In genomic region chr10:80653156-80653720, GRCm38 (mm10) we compare ENCODE assay signal across 18 mouse cellular contexts. TPM values are rescaled to one million over a fixed set of nuclear protein-coding genes. Genes with fewer than 3 reads are reported as not detected.
DNase-seq lines count a peak whose midpoint lies in the region; ATAC-seq and TF ChIP-seq lines count a peak whose summit lies in the region.
"Had no signal": no experiment of that assay in that cellular context is flagged by ENCODE, and none has a peak within 500 bp of the region (broad histone marks: within the 10 kb centered on the region; RNA-seq: fewer than 3 reads in every experiment).

No protein-coding gene starts in this region.

- 0 out of 2 replicates have a peak overlapping the region, but pooled peaks have one; percentile 4 for H3K9ac ChIP-seq in limb, embryonic 13.5 days
- H3K9ac ChIP-seq: liver, embryonic 15.5 days; neural tube, embryonic 13.5 days had no signal

- intact Hi-C loops in gastrocnemius, adult 2 months (cut with DNase I): no loop called here

- H3K27me3 ChIP-seq in limb, embryonic 13.5 days: no peaks in the 10 kb centered on the region
- H3K27me3 ChIP-seq in limb, embryonic 10.5 days (ENCODE audit: low read depth, poor library complexity, severe bottlenecking): no peaks in the 10 kb centered on the region
- H3K27me3 ChIP-seq: liver, embryonic 15.5 days; neural tube, embryonic 13.5 days had no signal

- no peaks in the 10 kb centered on the region for H3K9me3 ChIP-seq in limb, embryonic 13.5 days
- H3K9me3 ChIP-seq in limb, embryonic 10.5 days (replicated peaks): no peaks in the 10 kb centered on the region
- H3K9me3 ChIP-seq: liver, embryonic 15.5 days; neural tube, embryonic 13.5 days had no signal

- TF ChIP-seq CTCF in gastrocnemius, adult 2 months (IDR thresholded peaks at IDR 0.05): no peak

- no peak overlapping the region for H3K4me2 ChIP-seq in limb, embryonic 13.5 days (replicated peaks)
- H3K4me2 ChIP-seq: liver, embryonic 15.5 days; neural tube, embryonic 13.5 days had no signal

- no peak for ATAC-seq in limb, embryonic 13.5 days (ENCODE audit: low FRiP score, low read depth)
- ATAC-seq: intestine, embryonic 16.5 days had no signal

- H3K27ac ChIP-seq in gastrocnemius, adult 2 months: peak overlapping the region; percentile 64
- no peak overlapping the region for H3K27ac ChIP-seq in limb, embryonic 13.5 days
- H3K27ac ChIP-seq in limb, embryonic 10.5 days: no peak overlapping the region
- H3K27ac ChIP-seq: layer of hippocampus, adult 2 months; neural tube, embryonic 13.5 days had no signal

- peaks cover 28% of the 10 kb centered on the region for H3K4me1 ChIP-seq in limb, embryonic 13.5 days
- peaks cover 39% of the 10 kb centered on the region for H3K4me1 ChIP-seq in limb, embryonic 10.5 days

- peaks cover 27% of the 10 kb centered on the region for H3K36me3 ChIP-seq in limb, embryonic 13.5 days
- peaks cover 28% of the 10 kb centered on the region for H3K36me3 ChIP-seq in limb, embryonic 10.5 days
- H3K36me3 ChIP-seq: liver, embryonic 15.5 days had no signal

- H3K4me3 ChIP-seq in gastrocnemius, adult 2 months: no peak overlapping the region
- no peak overlapping the region for H3K4me3 ChIP-seq in limb, embryonic 13.5 days
- no peak overlapping the region for H3K4me3 ChIP-seq in limb, embryonic 10.5 days
- H3K4me3 ChIP-seq: layer of hippocampus, adult 2 months; liver, embryonic 15.5 days; neural tube, embryonic 13.5 days had no signal

- WGBS in limb, embryonic 13.5 days: 86% methylated on average over 6 of the region's 6 CpGs
- 90% methylated on average over 6 of the region's 6 CpGs for WGBS in limb, embryonic 10.5 days

- DNase-seq in adrenal gland, adult (ENCODE audit: inconsistent age in 2 of 2, low spot score in 1 of 2): peak; percentile 72 to 77
- no peak for DNase-seq in adrenal gland, adult 18-20 months (ENCODE audit: low spot score in 2 of 2)
- no peak for DNase-seq in gastrocnemius, adult 2 months
- DNase-seq in gastrocnemius, postnatal 4 days (ENCODE audit: low spot score in 2 of 2): no peak
- no peak for DNase-seq in limb, embryonic 10.5 days (ENCODE audit: low spot score)
- peak; percentile 30 for DNase-seq in NIH3T3 (ENCODE audit: low read depth)
- no peak for DNase-seq in left cerebral cortex, adult 9 months (ENCODE audit: low spot score in 2 of 2)
- DNase-seq: cerebellum, adult 18-20 months; gastrocnemius, postnatal 25 days; left cerebral cortex, postnatal 4 days; lung, postnatal 10 days; right cerebral cortex, postnatal 4 days; thymus, postnatal 14 days had no signal

RNA-seq across cellular contexts. Expression of gene Btbd2, which starts 3.6 kb away (rescaled TPM):
- total RNA-seq in adrenal gland, adult 18-20 months (2021): 10 to 100 TPM; 51.4 to 58.5 TPM
- total RNA-seq in gastrocnemius, adult 2 months (2021): 10 to 100 TPM; 34.7 to 40.0 TPM
- 10 to 100 TPM; 50.7 to 50.8 TPM for total RNA-seq in gastrocnemius, postnatal 4 days (2021)
- 77.8 and 83.5 TPM in 2 replicates for polyA plus RNA-seq in limb, embryonic 13.5 days (2015; fragmentation: Nextera tagmentation; extraction: Ambion mirVana)
- polyA plus RNA-seq in limb, embryonic 10.5 days (2016; fragmentation: Nextera tagmentation; extraction: Ambion mirVana): 84.9 and 98.6 TPM in 2 replicates

RNA-seq across cellular contexts. Expression of gene Mknk2, which starts 24.7 kb away (rescaled TPM):
- 100 to 1,000 TPM; 162 to 331 TPM for total RNA-seq in adrenal gland, adult 18-20 months (2021)
- 100 to 1,000 TPM; 253 TPM for total RNA-seq in gastrocnemius, adult 2 months (2021)
- 100 to 1,000 TPM; 170 to 176 TPM for total RNA-seq in gastrocnemius, postnatal 4 days (2021)
- 86.1 and 87.8 TPM in 2 replicates for polyA plus RNA-seq in limb, embryonic 13.5 days (2015; fragmentation: Nextera tagmentation; extraction: Ambion mirVana)
- polyA plus RNA-seq in limb, embryonic 10.5 days (2016; fragmentation: Nextera tagmentation; extraction: Ambion mirVana): 137 and 153 TPM in 2 replicates

RNA-seq across cellular contexts. Expression of gene Csnk1g2, which starts 30.6 kb away (rescaled TPM):
- total RNA-seq in adrenal gland, adult 18-20 months (2021): 100 to 1,000 TPM; 134 to 140 TPM
- 100 to 1,000 TPM; 101 to 105 TPM for total RNA-seq in gastrocnemius, adult 2 months (2021)
- total RNA-seq in gastrocnemius, postnatal 4 days (2021): 100 to 1,000 TPM; 167 to 169 TPM
- polyA plus RNA-seq in limb, embryonic 13.5 days (2015; fragmentation: Nextera tagmentation; extraction: Ambion mirVana): 148 and 159 TPM in 2 replicates
- 237 and 255 TPM in 2 replicates for polyA plus RNA-seq in limb, embryonic 10.5 days (2016; fragmentation: Nextera tagmentation; extraction: Ambion mirVana)

RNA-seq across cellular contexts. Expression of gene Gm49322, which starts 47.4 kb away (rescaled TPM):
- total RNA-seq in adrenal gland, adult 18-20 months (2021): 1 to 10 TPM; 2.6 to 3.0 TPM
- total RNA-seq in gastrocnemius, adult 2 months (2021): under 1 TPM; 0.28 to 0.38 TPM
- total RNA-seq in gastrocnemius, postnatal 4 days (2021): 1 to 10 TPM; 1.1 to 1.7 TPM
- polyA plus RNA-seq in limb, embryonic 13.5 days (2015; fragmentation: Nextera tagmentation; extraction: Ambion mirVana): 3.7 and 5.6 TPM in 2 replicates
- 5.1 and 5.2 TPM in 2 replicates for polyA plus RNA-seq in limb, embryonic 10.5 days (2016; fragmentation: Nextera tagmentation; extraction: Ambion mirVana)

RNA-seq across cellular contexts. Expression of gene Mob3a, which starts 48.5 kb away (rescaled TPM):
- 10 to 100 TPM; 16.1 to 29.6 TPM for total RNA-seq in adrenal gland, adult 18-20 months (2021)
- total RNA-seq in gastrocnemius, adult 2 months (2021): 1 to 10 TPM; 4.9 to 5.5 TPM
- total RNA-seq in gastrocnemius, postnatal 4 days (2021): 10 to 100 TPM; 24.0 to 25.4 TPM
- polyA plus RNA-seq in limb, embryonic 13.5 days (2015; fragmentation: Nextera tagmentation; extraction: Ambion mirVana): 55.3 and 55.7 TPM in 2 replicates
- 48.2 and 54.7 TPM in 2 replicates for polyA plus RNA-seq in limb, embryonic 10.5 days (2016; fragmentation: Nextera tagmentation; extraction: Ambion mirVana)

Comparison
In these comparisons a context has a peak if more than half of its experiments do, and no peak if none do; other contexts are left out.
1. DNase-seq: peak in adrenal gland, adult (2 of 2) and NIH3T3 (single experiment); none in adrenal gland, adult 18-20 months (0 of 2), gastrocnemius, adult 2 months (single experiment), gastrocnemius, postnatal 4 days (0 of 2), limb, embryonic 10.5 days (single experiment) and left cerebral cortex, adult 9 months (0 of 2).